Mouse (Mus musculus) lung, adult 10 weeks (tissue): ENCODE data around the gene Zfp729b. TPM values are rescaled to one million over a fixed set of nuclear protein-coding genes. Genes with fewer than 3 reads are reported as not detected.

Experiments used
- polyA plus RNA-seq: library from polyadenylated mRNA; stranded (reverse); fragments of 350-450 nt; fragmentation: Illumina TruSeq; extraction: RNeasy Lipid Tissue Mini Kit (QIAGEN cat#74804); gene quantifications from one replicate; pipeline ENCODE4 v1.2.3, GENCODE M21; 2014; ENCODE audit warnings: low read depth, low replicate concordance; ENCODE audit not compliant: insufficient read depth

Zfp729b gene
- polyA plus RNA-seq = 3.4 TPM

GRCm38 (mm10) chr13:67609066-67609876 is at the start of gene Zfp729b:
Gene Zfp729b, minus strand, starts transcription at chr13:67609707.

GRCm38 (mm10) chr13:67637294-67638007 is 27.9 kb upstream of the Zfp729b start, which contains the start of the genes Gm49345 and Zfp729a:
Gene Gm49345, minus strand, starts transcription at chr13:67637769.
Gene Zfp729a, minus strand, starts transcription at chr13:67637791.

GRCm38 (mm10) chr13:67553730-67554129 is 55.8 kb downstream of the Zfp729b start, which contains the start of gene Zfp748:
Gene Zfp748, minus strand, starts transcription at chr13:67553830.

Other genes starting within 250 kb of the Zfp729b start
- not detected for gene Gm28044, start 249.2 kb downstream of the Zfp729b start, polyA plus RNA-seq
- 2.0 TPM for gene Zfp953, start 249.1 kb downstream of the Zfp729b start, polyA plus RNA-seq
- 0.96 TPM for gene Gm28041, start 234.0 kb downstream of the Zfp729b start, polyA plus RNA-seq
- gene Zfp456, start 233.9 kb downstream of the Zfp729b start, polyA plus RNA-seq = 1.3 TPM
- gene Zfp429, start 209.9 kb downstream of the Zfp729b start, polyA plus RNA-seq = 4.6 TPM
- gene Zfp459, start 188.3 kb downstream of the Zfp729b start, polyA plus RNA-seq = 0.52 TPM
- 7.7 TPM for gene Zfp874a, start 158.1 kb downstream of the Zfp729b start, polyA plus RNA-seq
- 7.2 TPM for gene Zfp874b, start 125.4 kb downstream of the Zfp729b start, polyA plus RNA-seq
- 5.1 TPM for gene Zfp58, start 109.2 kb downstream of the Zfp729b start, polyA plus RNA-seq
- not detected for gene Gm26965, start 83.6 kb downstream of the Zfp729b start, polyA plus RNA-seq
- gene Zfp87, start 83.5 kb downstream of the Zfp729b start, polyA plus RNA-seq = 21.7 TPM
- gene Zfp748, start 55.9 kb downstream of the Zfp729b start, polyA plus RNA-seq = 4.4 TPM
- gene Gm49345, start 28.1 kb upstream of the Zfp729b start, polyA plus RNA-seq = not detected
- gene Zfp729a, start 28.1 kb upstream of the Zfp729b start, polyA plus RNA-seq = 6.4 TPM
- 3.3 TPM for gene Zfp738, start 77.4 kb upstream of the Zfp729b start, polyA plus RNA-seq
- 3.7 TPM for gene Zfp65, start 119.5 kb upstream of the Zfp729b start, polyA plus RNA-seq
- gene Zfp85, start 145.5 kb upstream of the Zfp729b start, polyA plus RNA-seq = 3.4 TPM
- 1.5 TPM for gene Zfp493, start 170.0 kb upstream of the Zfp729b start, polyA plus RNA-seq
- 2.9 TPM for gene Zfp273, start 204.0 kb upstream of the Zfp729b start, polyA plus RNA-seq
- 2.6 TPM for gene Gm10037, start 221.4 kb upstream of the Zfp729b start, polyA plus RNA-seq